Mouse (Mus musculus) bone marrow macrophage, adult 2 months (primary cell): ENCODE data around the gene Mtor. TPM values are rescaled to one million over a fixed set of nuclear protein-coding genes. Genes with fewer than 3 reads are reported as not detected.

Experiments
- H3K27ac ChIP-seq: 2 replicates; pipeline ENCODE4 v1.5.1; 2012; ENCODE audit warnings: low read depth, low read length; ENCODE audit not compliant: insufficient read depth
- H3K4me1 ChIP-seq: 2 replicates; pipeline ENCODE4 v1.6.1; 2012; ENCODE audit warnings: low read length; ENCODE audit not compliant: control insufficient read depth, insufficient read depth
- H3K4me3 ChIP-seq: 2 replicates; pipeline ENCODE4 v1.5.1; 2012; ENCODE audit warnings: mild to moderate bottlenecking, low read length, moderate library complexity; ENCODE audit not compliant: insufficient read depth
- CTCF ChIP-seq: IDR thresholded peaks from 2 replicates; pipeline ENCODE4 v1.5.1; 2012; ENCODE audit warnings: low read depth, mild to moderate bottlenecking, low read length, moderate library complexity
- POLR2A ChIP-seq: IDR thresholded peaks from 2 replicates; pipeline ENCODE4 v1.6.1; 2012; ENCODE audit warnings: mild to moderate bottlenecking, low read depth, low read length, borderline replicate concordance
- polyA plus RNA-seq: library from polyadenylated mRNA; stranded (reverse); fragments of >200 nt; gene quantifications from 2 replicates; pipeline ENCODE4 v1.2.4, GENCODE M21; 2012; ENCODE audit not compliant: missing spikeins, insufficient read depth, insufficient read length

The Mtor gene
- polyA plus RNA-seq, 1 experiment = 14.1 TPM

GRCm38 (mm10) chr4:148527158-148527910 is 78.9 kb downstream of the Mtor start:
- Histone ChIP-seq H3K4me3 (no peak overlapping the region), H3K27ac (no peak overlapping the region), H3K4me1 (peaks cover 6% of the 10 kb centered on the region)
- TF ChIP-seq CTCF (no peak), POLR2A (no peak)

- TF ChIP-seq POLR2A (no peak), CTCF (no peak)
- Histone ChIP-seq H3K4me1 (no peaks in the 10 kb centered on the region), H3K4me3 (no peak overlapping the region), H3K27ac (no peak overlapping the region)
Observed at GRCm38 (mm10) chr4:148530351-148530750, 81.9 kb downstream of the Mtor start.

- H3K27ac ChIP-seq = no peak overlapping the region
- no peaks in the 10 kb centered on the region for H3K4me1 ChIP-seq
- H3K4me3 ChIP-seq = no peak overlapping the region
- no peak for TF ChIP-seq CTCF
- TF ChIP-seq POLR2A = no peak
Observed at GRCm38 (mm10) chr4:148530778-148531177, 82.4 kb downstream of the Mtor start.

- Histone ChIP-seq H3K4me1 (no peaks in the 10 kb centered on the region), H3K4me3 (no peak overlapping the region), H3K27ac (no peak overlapping the region)
- TF ChIP-seq POLR2A (no peak), CTCF (no peak)
Observed at GRCm38 (mm10) chr4:148531341-148531740, 82.9 kb downstream of the Mtor start.

GRCm38 (mm10) chr4:148532516-148532915 is 84.1 kb downstream of the Mtor start:
- Histone ChIP-seq H3K4me1 (no peaks in the 10 kb centered on the region), H3K27ac (no peak overlapping the region), H3K4me3 (no peak overlapping the region)
- TF ChIP-seq POLR2A (no peak), CTCF (no peak)

GRCm38 (mm10) chr4:148533613-148534328 is 85.4 kb downstream of the Mtor start:
- H3K27ac ChIP-seq = no peak overlapping the region
- no peaks in the 10 kb centered on the region for H3K4me1 ChIP-seq
- H3K4me3 ChIP-seq = no peak overlapping the region
- TF ChIP-seq POLR2A (no peak), CTCF (no peak)

GRCm38 (mm10) chr4:148535876-148536275 is 87.5 kb downstream of the Mtor start:
- H3K4me1 ChIP-seq = no peaks in the 10 kb centered on the region
- no peak overlapping the region for H3K27ac ChIP-seq
- TF ChIP-seq CTCF (no peak), POLR2A (no peak)
- no peak overlapping the region for H3K4me3 ChIP-seq

GRCm38 (mm10) chr4:148549106-148549505 is 100.7 kb downstream of the Mtor start:
- no peaks in the 10 kb centered on the region for H3K4me1 ChIP-seq
- TF ChIP-seq POLR2A (no peak), CTCF (no peak)
- H3K27ac ChIP-seq = no peak overlapping the region
- no peak overlapping the region for H3K4me3 ChIP-seq

GRCm38 (mm10) chr4:148557766-148558165 is 109.4 kb downstream of the Mtor start:
- peak overlapping the region; percentile 40; the same call in 1 of the 2 replicates for H3K27ac ChIP-seq
- peak overlapping the region; percentile 79 for H3K4me3 ChIP-seq
- H3K4me1 ChIP-seq = peaks cover 7% of the 10 kb centered on the region; the same call in 1 of the 2 replicates
- TF ChIP-seq POLR2A = no peak
- TF ChIP-seq CTCF = no peak
